Mouse (Mus musculus) NIH3T3 (cell line): ENCODE measurements at regions not wholly inside any gene's neighbourhood (a gene's known extent, or its start where the extent isn't known, plus 50 kb on each side); places are given as distances from the start of the nearest gene placed in this dataset.
A peak's percentile ranks its signal among the peaks of the same experiment; 100 is the strongest.

Source experiments
- DNase-seq: peaks from one replicate; pipeline ENCODE4 v3.0.0-alpha.2; 2012; ENCODE audit warnings: low read depth

- no peak for DNase-seq
Measured at GRCm38 (mm10) chr17:40455920-40456319, 63.9 kb upstream of the Esp8 start.

- DNase-seq, result peak; percentile 29
Measured at GRCm38 (mm10) chr17:40430446-40430845, 89.4 kb upstream of the Esp8 start.

- no peak for DNase-seq
Measured at GRCm38 (mm10) chr17:40418651-40419050, 99.6 kb upstream of the Crisp1 start.

- DNase-seq, result no peak
Measured at GRCm38 (mm10) chr17:40384567-40384966, 65.6 kb upstream of the Crisp1 start.

GRCm38 (mm10) chr17:40372747-40373146 is 53.7 kb upstream of the Crisp1 start:
- no peak for DNase-seq
